Mouse (Mus musculus): Measurements from ENCODE around the gene Doc2a. TPM values are rescaled to one million over a fixed set of nuclear protein-coding genes. Genes with fewer than 3 reads are reported as not detected.

Doc2a gene
- total RNA-seq, 1 experiment: 5.5 TPM

- peaks cover 0 to 12% of the 10 kb centered on the region in 2 experiments; a peak in 1 of 4 replicates for H3K4me1 ChIP-seq (ENCODE audit: control insufficient read depth in 2 of 2, insufficient read depth in 2 of 2, low read length in 2 of 2, poor library complexity in 1 of 2)
- no peak overlapping the region for H3K27ac ChIP-seq (ENCODE audit: insufficient read depth, low read depth, low read length, poor library complexity, severe bottlenecking)
- H3K4me3 ChIP-seq (ENCODE audit: insufficient read depth in 1 of 2, low read depth in 1 of 2, low read length in 2 of 2, poor library complexity in 1 of 2, severe bottlenecking in 1 of 2): no peak overlapping the region
- peaks cover 6% of the 10 kb centered on the region; the same call in 1 of the 2 replicates for H3K36me3 ChIP-seq (ENCODE audit: control insufficient read depth, insufficient read depth, low read length, poor library complexity, severe bottlenecking)
- DNase-seq (ENCODE audit: low read depth, low spot score): no peak
- TF ChIP-seq CHD2 (IDR thresholded peaks at IDR 0.05; ENCODE audit: low read depth, low read length) (no peak), HCFC1 (IDR thresholded peaks at IDR 0.05; ENCODE audit: borderline replicate concordance, insufficient read depth, low read length) (no peak), ZNF384 (IDR thresholded peaks at IDR 0.05; ENCODE audit: low read depth, low read length) (no peak), MAFK (IDR thresholded peaks at IDR 0.05; ENCODE audit: insufficient read depth, low read depth, low read length) (no peak), ZC3H11A (IDR thresholded peaks at IDR 0.05; ENCODE audit: borderline replicate concordance, low read depth, low read length) (no peak)
- in situ Hi-C loops (cut with MboI; ENCODE audit: low sequenced_read_pairs in 2 of 2, unreplicated experiment in 2 of 2): no loop called here
- no peaks in the 10 kb centered on the region for H3K9me3 ChIP-seq (ENCODE audit: control insufficient read depth, insufficient read depth, low read depth, low read length)
- no peak overlapping the region for H3K9ac ChIP-seq (ENCODE audit: insufficient read depth, low read depth, low read length, poor library complexity, severe bottlenecking)
These were observed 43.5 kb upstream of the Doc2a start for GRCm38 (mm10) chr7:126803751-126804150.

GRCm38 (mm10) chr7:126806956-126807355, 40.3 kb upstream of the Doc2a start:
- Histone ChIP-seq H3K9ac (ENCODE audit: insufficient read depth, low read depth, low read length, poor library complexity, severe bottlenecking) (no peak overlapping the region), H3K27ac (ENCODE audit: insufficient read depth, low read depth, low read length, poor library complexity, severe bottlenecking) (no peak overlapping the region), H3K9me3 (ENCODE audit: control insufficient read depth, insufficient read depth, low read depth, low read length) (no peaks in the 10 kb centered on the region), H3K4me3 (ENCODE audit: insufficient read depth in 1 of 2, low read depth in 1 of 2, low read length in 2 of 2, poor library complexity in 1 of 2, severe bottlenecking in 1 of 2) (no peak overlapping the region), H3K4me1 (ENCODE audit: control insufficient read depth in 2 of 2, insufficient read depth in 2 of 2, low read length in 2 of 2, poor library complexity in 1 of 2) (peaks cover 0 to 6% of the 10 kb centered on the region in 2 experiments; a peak in 2 of 4 replicates), H3K36me3 (ENCODE audit: control insufficient read depth, insufficient read depth, low read length, poor library complexity, severe bottlenecking) (peaks cover 6% of the 10 kb centered on the region; the same call in 1 of the 2 replicates)
- no peak for DNase-seq (ENCODE audit: low read depth, low spot score)
- TF ChIP-seq ZC3H11A (IDR thresholded peaks at IDR 0.05; ENCODE audit: borderline replicate concordance, low read depth, low read length) (no peak), CHD2 (IDR thresholded peaks at IDR 0.05; ENCODE audit: low read depth, low read length) (no peak), HCFC1 (IDR thresholded peaks at IDR 0.05; ENCODE audit: borderline replicate concordance, insufficient read depth, low read length) (no peak), MAFK (IDR thresholded peaks at IDR 0.05; ENCODE audit: insufficient read depth, low read depth, low read length) (no peak), ZNF384 (IDR thresholded peaks at IDR 0.05; ENCODE audit: low read depth, low read length) (no peak)
- in situ Hi-C loops (cut with MboI; ENCODE audit: low sequenced_read_pairs in 2 of 2, unreplicated experiment in 2 of 2): no loop called here

GRCm38 (mm10) chr7:126807405-126807804, 39.8 kb upstream of the Doc2a start:
- Histone ChIP-seq H3K9ac (ENCODE audit: insufficient read depth, low read depth, low read length, poor library complexity, severe bottlenecking) (no peak overlapping the region), H3K36me3 (ENCODE audit: control insufficient read depth, insufficient read depth, low read length, poor library complexity, severe bottlenecking) (peaks cover 6% of the 10 kb centered on the region; the same call in 1 of the 2 replicates), H3K4me3 (ENCODE audit: insufficient read depth in 1 of 2, low read depth in 1 of 2, low read length in 2 of 2, poor library complexity in 1 of 2, severe bottlenecking in 1 of 2) (no peak overlapping the region), H3K27ac (ENCODE audit: insufficient read depth, low read depth, low read length, poor library complexity, severe bottlenecking) (no peak overlapping the region), H3K9me3 (ENCODE audit: control insufficient read depth, insufficient read depth, low read depth, low read length) (no peaks in the 10 kb centered on the region), H3K4me1 (ENCODE audit: control insufficient read depth in 2 of 2, insufficient read depth in 2 of 2, low read length in 2 of 2, poor library complexity in 1 of 2) (peaks cover 0 to 6% of the 10 kb centered on the region in 2 experiments; a peak in 2 of 4 replicates)
- no peak for DNase-seq (ENCODE audit: low read depth, low spot score)
- in situ Hi-C loops (cut with MboI; ENCODE audit: low sequenced_read_pairs in 2 of 2, unreplicated experiment in 2 of 2): no loop called here
- TF ChIP-seq ZNF384 (IDR thresholded peaks at IDR 0.05; ENCODE audit: low read depth, low read length) (no peak), MAFK (IDR thresholded peaks at IDR 0.05; ENCODE audit: insufficient read depth, low read depth, low read length) (peak; percentile 59; the same call in 1 of the 2 replicates)

- peaks cover 5 to 15% of the 10 kb centered on the region in 2 experiments; a peak in 3 of 4 replicates for H3K4me1 ChIP-seq (ENCODE audit: control insufficient read depth in 2 of 2, insufficient read depth in 2 of 2, low read length in 2 of 2, poor library complexity in 1 of 2)
- in situ Hi-C loops (cut with MboI; ENCODE audit: low sequenced_read_pairs in 2 of 2, unreplicated experiment in 2 of 2): no loop called here
- peak; percentile 68 for DNase-seq (ENCODE audit: low read depth, low spot score)
- H3K9me3 ChIP-seq (ENCODE audit: control insufficient read depth, insufficient read depth, low read depth, low read length): no peaks in the 10 kb centered on the region
- no peak overlapping the region for H3K27ac ChIP-seq (ENCODE audit: insufficient read depth, low read depth, low read length, poor library complexity, severe bottlenecking)
- peak overlapping the region; percentile 94 for H3K9ac ChIP-seq (ENCODE audit: insufficient read depth, low read depth, low read length, poor library complexity, severe bottlenecking)
- H3K4me3 ChIP-seq (ENCODE audit: insufficient read depth in 1 of 2, low read depth in 1 of 2, low read length in 2 of 2, poor library complexity in 1 of 2, severe bottlenecking in 1 of 2): peak overlapping the region; percentile 55 to 87
- TF ChIP-seq ZNF384 (IDR thresholded peaks at IDR 0.05; ENCODE audit: low read depth, low read length): no peak
- TF ChIP-seq ZC3H11A (IDR thresholded peaks at IDR 0.05; ENCODE audit: borderline replicate concordance, low read depth, low read length): no peak
- no peak for TF ChIP-seq CHD2 (IDR thresholded peaks at IDR 0.05; ENCODE audit: low read depth, low read length)
- TF ChIP-seq HCFC1 (IDR thresholded peaks at IDR 0.05; ENCODE audit: borderline replicate concordance, insufficient read depth, low read length): 0 out of 2 replicates have a peak, but pooled peaks have one; percentile 58
- no peak for TF ChIP-seq MAFK (IDR thresholded peaks at IDR 0.05; ENCODE audit: insufficient read depth, low read depth, low read length)
- H3K36me3 ChIP-seq (ENCODE audit: control insufficient read depth, insufficient read depth, low read length, poor library complexity, severe bottlenecking): peaks cover 3% of the 10 kb centered on the region; the same call in 1 of the 2 replicates
These were observed 38.3 kb upstream of the Doc2a start for GRCm38 (mm10) chr7:126808703-126809455.
